Comparison of ENCODE assay signal across 10 mouse cellular contexts in genomic region chr16:7279544-7279943, GRCm38 (mm10).
A peak's percentile ranks its signal among the peaks of the same experiment; 100 is the strongest.
DNase-seq lines count a peak whose midpoint lies in the region; ATAC-seq lines count a peak whose summit lies in the region.
"Had no signal": no experiment of that assay in that cellular context is flagged by ENCODE, and none has a peak within 500 bp of the region (broad histone marks: within the 10 kb centered on the region; RNA-seq: fewer than 3 reads in every experiment).

No protein-coding gene starts in this region.

- DNase-seq in cerebellum, adult 18-20 months: peak; percentile 31 to 39
- no peak for DNase-seq in cerebellum, adult 8-10 months
- DNase-seq in limb, embryonic 10.5 days (ENCODE audit: low spot score): no peak
- no peak for DNase-seq in urinary bladder, postnatal 14 days (ENCODE audit: low spot score)

- no peak overlapping the region for H3K9ac ChIP-seq in limb, embryonic 12.5 days (replicated peaks)
- H3K9ac ChIP-seq in heart, embryonic 15.5 days: no peak overlapping the region
- no peak overlapping the region for H3K9ac ChIP-seq in neural tube, embryonic 15.5 days (replicated peaks)
- no peak overlapping the region for H3K9ac ChIP-seq in intestine, embryonic 15.5 days

- ATAC-seq in limb, embryonic 12.5 days (ENCODE audit: insufficient number of reproducible peaks, insufficient read depth, low FRiP score, low TSS enrichment, low read depth): 0 out of 2 replicates have a peak, but pooled peaks have one; percentile 66
- 0 out of 2 replicates have a peak, but pooled peaks have one; percentile 43 for ATAC-seq in heart, embryonic 15.5 days (replicated peaks; ENCODE audit: insufficient number of reproducible peaks, insufficient read depth, low FRiP score, low read depth)
- no peak for ATAC-seq in neural tube, embryonic 15.5 days (ENCODE audit: low FRiP score)
- ATAC-seq in intestine, embryonic 15.5 days: no peak
- ATAC-seq: forebrain, embryonic 16.5 days had no signal

- no peaks in the 10 kb centered on the region for H3K36me3 ChIP-seq in limb, embryonic 12.5 days
- H3K36me3 ChIP-seq in limb, embryonic 10.5 days: no peaks in the 10 kb centered on the region
- no peaks in the 10 kb centered on the region for H3K36me3 ChIP-seq in heart, embryonic 15.5 days
- H3K36me3 ChIP-seq in neural tube, embryonic 15.5 days: no peaks in the 10 kb centered on the region; the same call in 1 of the 2 replicates
- no peaks in the 10 kb centered on the region for H3K36me3 ChIP-seq in intestine, embryonic 15.5 days

- H3K27me3 ChIP-seq in limb, embryonic 12.5 days: no peaks in the 10 kb centered on the region
- H3K27me3 ChIP-seq in limb, embryonic 10.5 days (ENCODE audit: low read depth, poor library complexity, severe bottlenecking): no peaks in the 10 kb centered on the region
- H3K27me3 ChIP-seq in heart, embryonic 15.5 days: no peaks in the 10 kb centered on the region
- H3K27me3 ChIP-seq in neural tube, embryonic 15.5 days (replicated peaks): no peaks in the 10 kb centered on the region
- no peaks in the 10 kb centered on the region for H3K27me3 ChIP-seq in intestine, embryonic 15.5 days (replicated peaks)

- H3K27ac ChIP-seq in limb, embryonic 12.5 days: no peak overlapping the region
- H3K27ac ChIP-seq in limb, embryonic 10.5 days: no peak overlapping the region
- 0 out of 2 replicates have a peak overlapping the region, but pooled peaks have one; percentile 12 for H3K27ac ChIP-seq in heart, embryonic 15.5 days
- peak overlapping the region; percentile 39; the same call in 1 of the 2 replicates for H3K27ac ChIP-seq in neural tube, embryonic 15.5 days (replicated peaks)
- H3K27ac ChIP-seq in intestine, embryonic 15.5 days: no peak overlapping the region

- peaks cover 12% of the 10 kb centered on the region for H3K4me1 ChIP-seq in limb, embryonic 12.5 days (replicated peaks)
- H3K4me1 ChIP-seq in limb, embryonic 10.5 days: peaks cover 3% of the 10 kb centered on the region
- peaks cover 7% of the 10 kb centered on the region for H3K4me1 ChIP-seq in heart, embryonic 15.5 days (replicated peaks)
- H3K4me1 ChIP-seq in neural tube, embryonic 15.5 days: peaks cover 10% of the 10 kb centered on the region; the same call in 1 of the 2 replicates
- H3K4me1 ChIP-seq in intestine, embryonic 15.5 days (replicated peaks): no peaks in the 10 kb centered on the region

- H3K9me3 ChIP-seq in limb, embryonic 12.5 days: no peaks in the 10 kb centered on the region
- H3K9me3 ChIP-seq in limb, embryonic 10.5 days (replicated peaks): no peaks in the 10 kb centered on the region
- H3K9me3 ChIP-seq in heart, embryonic 15.5 days (replicated peaks): no peaks in the 10 kb centered on the region
- H3K9me3 ChIP-seq in neural tube, embryonic 15.5 days (replicated peaks): no peaks in the 10 kb centered on the region
- H3K9me3 ChIP-seq in intestine, embryonic 15.5 days: no peaks in the 10 kb centered on the region

- no peak overlapping the region for H3K4me3 ChIP-seq in limb, embryonic 12.5 days (replicated peaks)
- H3K4me3 ChIP-seq in limb, embryonic 10.5 days: no peak overlapping the region
- no peak overlapping the region for H3K4me3 ChIP-seq in heart, embryonic 15.5 days
- H3K4me3 ChIP-seq in neural tube, embryonic 15.5 days (replicated peaks): no peak overlapping the region
- H3K4me3 ChIP-seq in intestine, embryonic 15.5 days (replicated peaks): no peak overlapping the region

- H3K4me2 ChIP-seq in limb, embryonic 12.5 days: no peak overlapping the region
- no peak overlapping the region for H3K4me2 ChIP-seq in heart, embryonic 15.5 days
- H3K4me2 ChIP-seq in neural tube, embryonic 15.5 days: no peak overlapping the region
- no peak overlapping the region for H3K4me2 ChIP-seq in intestine, embryonic 15.5 days (replicated peaks)
- H3K4me2 ChIP-seq: midbrain, embryonic 11.5 days had no signal

- 71% methylated on average over 5 of the region's 5 CpGs for WGBS in limb, embryonic 12.5 days
- WGBS in limb, embryonic 10.5 days: 91% methylated on average over 5 of the region's 5 CpGs
- 41% methylated on average over 5 of the region's 5 CpGs for WGBS in heart, embryonic 15.5 days
- WGBS in neural tube, embryonic 15.5 days: 63% methylated on average over 5 of the region's 5 CpGs
- WGBS in intestine, embryonic 15.5 days: 67% methylated on average over 5 of the region's 5 CpGs

Comparison
In these comparisons a context has a peak if more than half of its experiments do, and no peak if none do; other contexts are left out.
1. DNase-seq: peak in cerebellum, adult 18-20 months (2 of 2); none in cerebellum, adult 8-10 months (single experiment), limb, embryonic 10.5 days (single experiment) and urinary bladder, postnatal 14 days (single experiment).
2. ATAC-seq: peak in limb, embryonic 12.5 days (single experiment) and heart, embryonic 15.5 days (single experiment); none in neural tube, embryonic 15.5 days (single experiment) and intestine, embryonic 15.5 days (single experiment).
3. H3K27ac ChIP-seq: peak in heart, embryonic 15.5 days (single experiment) and neural tube, embryonic 15.5 days (single experiment); none in limb, embryonic 12.5 days (single experiment), limb, embryonic 10.5 days (single experiment) and intestine, embryonic 15.5 days (single experiment).